Mouse (Mus musculus): ENCODE measurements around the gene Gpr27. TPM values are rescaled to one million over a fixed set of nuclear protein-coding genes. Genes with fewer than 3 reads are reported as not detected.

Gpr27 gene
- polyA plus RNA-seq, 1 experiment from 2014 or later = 4.6 TPM

GRCm38 (mm10) chr6:99655488-99655887 lies 37.0 kb upstream of the Gpr27 start:
- Histone ChIP-seq H3K27me3 (ENCODE audit: control insufficient read depth, insufficient read depth, low read length) (no peaks in the 10 kb centered on the region), H3K9ac (replicated peaks; ENCODE audit: low read length) (no peak overlapping the region), H3K27ac (replicated peaks; ENCODE audit: low read depth, low read length) (no peak overlapping the region), H3K4me1 (ENCODE audit: control insufficient read depth, insufficient read depth, low read length) (no peaks in the 10 kb centered on the region), H3K4me2 (ENCODE audit: low read depth, low read length) (no peak overlapping the region), H3K36me3 (replicated peaks; ENCODE audit: control insufficient read depth, insufficient read depth, low read depth, low read length) (no peaks in the 10 kb centered on the region), H3K4me3 (ENCODE audit: low read depth, low read length) (no peak overlapping the region), H3K9me3 (replicated peaks; ENCODE audit: control insufficient read depth, low read length) (no peaks in the 10 kb centered on the region)
- no peak for ATAC-seq (replicated peaks; ENCODE audit: insufficient number of reproducible peaks, low FRiP score, low TSS enrichment, low read depth)
- no peak for DNase-seq (ENCODE audit: low spot score)
- 53% methylated on average over 7 of the region's 7 CpGs for WGBS

DNA sequence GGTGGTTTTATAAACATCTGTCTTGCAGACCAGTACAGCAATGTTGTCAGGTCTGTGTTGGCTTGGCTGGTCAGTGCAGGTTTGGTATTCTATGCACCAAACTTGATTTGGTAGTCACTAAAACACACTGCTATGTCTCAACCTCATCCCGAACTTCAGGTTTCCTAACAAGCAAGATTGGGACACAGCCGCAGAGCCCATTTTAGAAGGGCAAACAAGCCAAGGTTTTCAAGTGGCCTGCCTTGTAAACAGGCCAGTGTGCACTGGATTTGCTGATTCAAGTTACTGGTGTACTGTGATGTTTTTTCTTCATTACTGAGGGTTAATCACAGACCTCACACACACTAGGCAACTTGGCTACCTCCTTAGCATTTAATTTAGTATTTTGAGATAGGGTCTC lies 36.4 kb upstream of the Gpr27 start:
- WGBS = 83% methylated on average over 2 of the region's 2 CpGs
- H3K36me3 ChIP-seq (replicated peaks; ENCODE audit: control insufficient read depth, insufficient read depth, low read depth, low read length) = no peaks in the 10 kb centered on the region
- no peak overlapping the region for H3K27ac ChIP-seq (replicated peaks; ENCODE audit: low read depth, low read length)
- no peaks in the 10 kb centered on the region for H3K27me3 ChIP-seq (ENCODE audit: control insufficient read depth, insufficient read depth, low read length)
- ATAC-seq (replicated peaks; ENCODE audit: insufficient number of reproducible peaks, low FRiP score, low TSS enrichment, low read depth) (no peak), DNase-seq (ENCODE audit: low spot score) (no peak)
- H3K9ac ChIP-seq (replicated peaks; ENCODE audit: low read length) = no peak overlapping the region
- no peak overlapping the region for H3K4me2 ChIP-seq (ENCODE audit: low read depth, low read length)
- H3K4me3 ChIP-seq (ENCODE audit: low read depth, low read length) = no peak overlapping the region
- H3K9me3 ChIP-seq (replicated peaks; ENCODE audit: control insufficient read depth, low read length) = no peaks in the 10 kb centered on the region
- no peaks in the 10 kb centered on the region for H3K4me1 ChIP-seq (ENCODE audit: control insufficient read depth, insufficient read depth, low read length)

DNA sequence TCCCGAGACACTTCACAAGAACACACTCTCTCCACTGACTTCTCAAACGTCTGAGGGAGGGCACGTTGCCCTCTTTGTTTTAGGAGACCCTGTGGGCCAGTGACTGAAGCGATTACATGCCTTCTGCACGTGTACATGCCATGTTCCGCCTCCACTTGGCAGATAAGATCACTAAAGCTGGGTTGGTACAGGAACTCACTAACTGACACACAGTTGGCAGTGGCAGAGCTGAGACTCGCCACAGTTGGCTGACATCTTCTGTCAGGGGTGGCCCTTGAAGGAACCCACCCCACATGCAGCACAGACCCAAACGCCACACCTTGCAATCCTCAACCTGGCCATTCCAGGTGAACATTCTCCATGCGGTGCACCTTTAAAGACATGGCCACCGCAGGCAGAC lies 33.9 kb upstream of the Gpr27 start:
- DNase-seq (ENCODE audit: low spot score) (no peak), ATAC-seq (replicated peaks; ENCODE audit: insufficient number of reproducible peaks, low FRiP score, low TSS enrichment, low read depth) (no peak)
- H3K27ac ChIP-seq (replicated peaks; ENCODE audit: low read depth, low read length) = no peak overlapping the region
- no peak overlapping the region for H3K4me2 ChIP-seq (ENCODE audit: low read depth, low read length)
- no peaks in the 10 kb centered on the region for H3K9me3 ChIP-seq (replicated peaks; ENCODE audit: control insufficient read depth, low read length)
- no peak overlapping the region for H3K9ac ChIP-seq (replicated peaks; ENCODE audit: low read length)
- no peaks in the 10 kb centered on the region for H3K27me3 ChIP-seq (ENCODE audit: control insufficient read depth, insufficient read depth, low read length)
- 86% methylated on average over 10 of the region's 10 CpGs for WGBS
- no peaks in the 10 kb centered on the region for H3K36me3 ChIP-seq (replicated peaks; ENCODE audit: control insufficient read depth, insufficient read depth, low read depth, low read length)
- no peaks in the 10 kb centered on the region for H3K4me1 ChIP-seq (ENCODE audit: control insufficient read depth, insufficient read depth, low read length)
- H3K4me3 ChIP-seq (ENCODE audit: low read depth, low read length) = no peak overlapping the region

DNA sequence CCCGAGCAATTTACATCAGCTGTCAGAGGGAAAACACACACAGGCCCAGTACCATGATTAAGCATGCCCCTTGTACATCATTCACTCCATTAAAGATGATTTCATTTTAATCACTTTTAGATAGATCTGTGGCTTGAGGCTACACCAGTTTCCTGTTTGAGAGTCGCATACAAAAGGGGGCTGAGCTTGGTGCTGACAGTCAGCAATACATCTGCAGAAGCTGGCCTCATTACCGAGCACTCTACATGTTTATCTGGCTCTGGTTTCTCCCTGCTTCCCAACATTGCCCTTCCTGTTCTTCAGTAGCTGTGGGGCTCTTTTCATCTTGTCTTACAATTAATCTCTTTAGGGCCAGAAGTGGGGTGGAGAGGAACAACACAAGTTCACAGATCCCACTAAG lies 32.0 kb upstream of the Gpr27 start:
- no peak overlapping the region for H3K4me2 ChIP-seq (ENCODE audit: low read depth, low read length)
- H3K9ac ChIP-seq (replicated peaks; ENCODE audit: low read length) = no peak overlapping the region
- no peaks in the 10 kb centered on the region for H3K36me3 ChIP-seq (replicated peaks; ENCODE audit: control insufficient read depth, insufficient read depth, low read depth, low read length)
- H3K4me3 ChIP-seq (ENCODE audit: low read depth, low read length) = no peak overlapping the region
- no peak for ATAC-seq (replicated peaks; ENCODE audit: insufficient number of reproducible peaks, low FRiP score, low TSS enrichment, low read depth)
- no peaks in the 10 kb centered on the region; the same call in 1 of the 2 replicates for H3K4me1 ChIP-seq (ENCODE audit: control insufficient read depth, insufficient read depth, low read length)
- H3K9me3 ChIP-seq (replicated peaks; ENCODE audit: control insufficient read depth, low read length) = no peaks in the 10 kb centered on the region
- no peak for DNase-seq (ENCODE audit: low spot score)
- 32% methylated on average over 3 of the region's 3 CpGs for WGBS
- no peaks in the 10 kb centered on the region for H3K27me3 ChIP-seq (ENCODE audit: control insufficient read depth, insufficient read depth, low read length)
- H3K27ac ChIP-seq (replicated peaks; ENCODE audit: low read depth, low read length) = no peak overlapping the region

GRCm38 (mm10) chr6:99663232-99663631 lies 29.2 kb upstream of the Gpr27 start:
- H3K36me3 ChIP-seq (replicated peaks; ENCODE audit: control insufficient read depth, insufficient read depth, low read depth, low read length) = no peaks in the 10 kb centered on the region
- no peak overlapping the region for H3K9ac ChIP-seq (replicated peaks; ENCODE audit: low read length)
- no peak overlapping the region for H3K4me2 ChIP-seq (ENCODE audit: low read depth, low read length)
- no peaks in the 10 kb centered on the region for H3K9me3 ChIP-seq (replicated peaks; ENCODE audit: control insufficient read depth, low read length)
- no peak for DNase-seq (ENCODE audit: low spot score)
- no peak overlapping the region for H3K27ac ChIP-seq (replicated peaks; ENCODE audit: low read depth, low read length)
- no peak overlapping the region for H3K4me3 ChIP-seq (ENCODE audit: low read depth, low read length)
- no peaks in the 10 kb centered on the region; the same call in 1 of the 2 replicates for H3K4me1 ChIP-seq (ENCODE audit: control insufficient read depth, insufficient read depth, low read length)
- WGBS = 75% methylated on average over 8 of the region's 8 CpGs
- H3K27me3 ChIP-seq (ENCODE audit: control insufficient read depth, insufficient read depth, low read length) = no peaks in the 10 kb centered on the region
- ATAC-seq (replicated peaks; ENCODE audit: insufficient number of reproducible peaks, low FRiP score, low TSS enrichment, low read depth) = no peak

- no peaks in the 10 kb centered on the region for H3K36me3 ChIP-seq (replicated peaks; ENCODE audit: control insufficient read depth, insufficient read depth, low read depth, low read length)
- whole genome bisulfite sequencing = 27% methylated on average over 16 of the region's 16 CpGs
- no peaks in the 10 kb centered on the region for H3K27me3 ChIP-seq (ENCODE audit: control insufficient read depth, insufficient read depth, low read length)
- H3K4me2 ChIP-seq (ENCODE audit: low read depth, low read length) = peak overlapping the region; percentile 91
- H3K9ac ChIP-seq (replicated peaks; ENCODE audit: low read length) = peak overlapping the region; percentile 87
- H3K27ac ChIP-seq (replicated peaks; ENCODE audit: low read depth, low read length) = no peak overlapping the region
- H3K9me3 ChIP-seq (replicated peaks; ENCODE audit: control insufficient read depth, low read length) = no peaks in the 10 kb centered on the region
- ATAC-seq (replicated peaks; ENCODE audit: insufficient number of reproducible peaks, low FRiP score, low TSS enrichment, low read depth) (no peak), DNase-seq (ENCODE audit: low spot score) (no peak)
- H3K4me3 ChIP-seq (ENCODE audit: low read depth, low read length) = peak overlapping the region; percentile 57
- H3K4me1 ChIP-seq (ENCODE audit: control insufficient read depth, insufficient read depth, low read length) = no peaks in the 10 kb centered on the region; the same call in 1 of the 2 replicates
Measured at GRCm38 (mm10) chr6:99665457-99666317, 26.8 kb upstream of the Gpr27 start.

DNA sequence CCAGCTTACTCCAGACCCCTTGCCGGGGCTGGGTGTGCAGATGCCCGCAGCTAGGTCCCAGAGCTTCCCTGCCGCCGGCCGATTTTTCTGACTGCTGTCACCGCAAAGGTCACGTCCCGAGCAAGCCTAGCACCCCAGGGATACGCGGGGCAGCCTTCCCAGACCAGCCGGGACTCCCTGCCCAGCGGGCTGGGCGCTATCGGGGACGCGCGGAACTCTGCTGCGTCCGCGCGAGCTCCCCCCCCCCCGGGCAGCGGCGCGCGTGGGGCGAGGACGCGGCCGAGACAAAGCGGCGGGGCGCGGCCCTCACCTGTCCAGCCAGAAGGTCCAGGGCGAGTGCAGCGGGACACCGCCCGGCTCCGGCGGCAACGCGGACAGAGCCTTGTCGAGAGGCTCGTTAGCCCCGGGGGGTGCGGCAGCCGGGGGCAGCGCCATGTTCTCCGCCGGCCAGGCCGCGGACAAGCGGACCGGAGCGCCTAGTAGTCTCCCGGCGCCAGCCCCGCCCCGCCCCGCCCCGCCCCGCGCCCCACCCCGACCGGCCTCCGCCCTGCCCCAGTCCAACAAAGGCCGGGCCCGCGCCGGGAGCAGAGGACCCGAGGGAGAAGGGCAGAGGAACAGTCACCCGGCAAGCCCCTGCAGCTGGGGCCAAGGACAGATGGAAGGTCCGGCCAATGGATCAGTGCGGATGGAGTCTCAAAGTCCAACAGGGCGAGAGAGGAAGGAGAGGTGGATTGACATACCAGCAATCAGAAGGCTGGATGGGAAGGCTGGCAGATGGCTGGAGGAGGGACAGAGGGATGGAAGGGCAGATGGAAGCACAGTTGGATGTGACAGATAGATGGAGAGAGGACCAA lies 25.9 kb upstream of the Gpr27 start, which contains the start of the genes Eif4e3 and Gm20696:
TSS of gene Eif4e3 (minus strand) at position 454 of the 854 bp plus-strand sequence.
TSS of gene Gm20696 (minus strand) at position 480 of the 854 bp plus-strand sequence.
- peak within 1 kb of the TSS; percentile 91 for H3K4me2 ChIP-seq (ENCODE audit: low read depth, low read length)
- DNase-seq (ENCODE audit: low spot score) (peak; percentile 61), ATAC-seq (replicated peaks; ENCODE audit: insufficient number of reproducible peaks, low FRiP score, low TSS enrichment, low read depth) (peak; percentile 69)
- under 1% methylated on average over 70 of the region's 75 CpGs for WGBS
- H3K4me3 ChIP-seq (ENCODE audit: low read depth, low read length) = peak within 1 kb of the TSS; percentile 57
- 0 out of 2 replicates have a peak within 1 kb of the TSS, but pooled peaks have one; percentile 10 for H3K27ac ChIP-seq (replicated peaks; ENCODE audit: low read depth, low read length)
- no peaks in the 10 kb centered on the region for H3K36me3 ChIP-seq (replicated peaks; ENCODE audit: control insufficient read depth, insufficient read depth, low read depth, low read length)
- no peaks in the 10 kb centered on the region for H3K27me3 ChIP-seq (ENCODE audit: control insufficient read depth, insufficient read depth, low read length)
- peak within 1 kb of the TSS; percentile 87 for H3K9ac ChIP-seq (replicated peaks; ENCODE audit: low read length)
- no peaks in the 10 kb centered on the region; the same call in 1 of the 2 replicates for H3K4me1 ChIP-seq (ENCODE audit: control insufficient read depth, insufficient read depth, low read length)
- H3K9me3 ChIP-seq (replicated peaks; ENCODE audit: control insufficient read depth, low read length) = no peaks in the 10 kb centered on the region
